Mouse (Mus musculus) heart, postnatal 14 days (tissue): ENCODE data around the gene Apol11b. TPM values are rescaled to one million over a fixed set of nuclear protein-coding genes. Genes with fewer than 3 reads are reported as not detected.

Source experiments
- total RNA-seq, 2 experiments: library from RNA; stranded (reverse); gene quantifications; 2 replicates each; pipeline ENCODE4 v1.2.3; 2021

The Apol11b gene
- total RNA-seq, 2 experiments from 2014 or later = 1.4 to 1.8 TPM

Other genes with a start within 250 kb of the Apol11b start
- under 1 TPM in 1 of 2 experiments, not detected in 1; 0.17 TPM for gene Apol7a, start 244.2 kb downstream of the Apol11b start, total RNA-seq
- gene Apol9a, start 232.2 kb downstream of the Apol11b start, total RNA-seq = under 1 TPM in 1 of 2 experiments, not detected in 1; 0.29 TPM
- gene Apol7b, start 195.8 kb downstream of the Apol11b start, total RNA-seq = under 1 TPM; 0.33 to 0.71 TPM
- gene Apol10a, start 166.2 kb downstream of the Apol11b start, total RNA-seq = not detected
- gene Apol11a, start 135.0 kb downstream of the Apol11b start, total RNA-seq = not detected
- under 1 TPM in 1 of 2 experiments, not detected in 1; 0.17 TPM for gene Apol7c, start 110.0 kb downstream of the Apol11b start, total RNA-seq
- gene 1700025B11Rik, start 81.4 kb downstream of the Apol11b start, total RNA-seq = not detected
- gene Apol10b, start 47.2 kb downstream of the Apol11b start, total RNA-seq = under 1 TPM; 0.32 to 0.33 TPM
- gene Gm36245, start 44.0 kb downstream of the Apol11b start, total RNA-seq = not detected
- gene Apol7e, start 55.6 kb upstream of the Apol11b start, total RNA-seq = not detected
- under 1 TPM in 1 of 2 experiments, not detected in 1; 0.15 TPM for gene Apol9b, start 85.8 kb upstream of the Apol11b start, total RNA-seq
- gene Apol8, start 113.7 kb upstream of the Apol11b start, total RNA-seq = not detected
- 100 to 1,000 TPM; 140 to 172 TPM for gene Myh9, start 198.9 kb upstream of the Apol11b start, total RNA-seq